Mouse (Mus musculus) gonadal fat pad, adult 2 months (tissue): Measurements from ENCODE around the gene Ercc8. TPM values are rescaled to one million over a fixed set of nuclear protein-coding genes. Genes with fewer than 3 reads are reported as not detected.

Source experiments
- DNase-seq: peaks from one replicate; pipeline ENCODE4 v3.0.0-alpha.2; 2012; ENCODE audit warnings: low read depth
- polyA plus RNA-seq: library from polyadenylated mRNA; depleted of rRNA; stranded (reverse); fragments of >200 nt; gene quantifications from 2 replicates; pipeline ENCODE4 v1.2.3, GENCODE M21; 2012

Gene Ercc8
- polyA plus RNA-seq, 1 experiment = 5.8 TPM

DNA sequence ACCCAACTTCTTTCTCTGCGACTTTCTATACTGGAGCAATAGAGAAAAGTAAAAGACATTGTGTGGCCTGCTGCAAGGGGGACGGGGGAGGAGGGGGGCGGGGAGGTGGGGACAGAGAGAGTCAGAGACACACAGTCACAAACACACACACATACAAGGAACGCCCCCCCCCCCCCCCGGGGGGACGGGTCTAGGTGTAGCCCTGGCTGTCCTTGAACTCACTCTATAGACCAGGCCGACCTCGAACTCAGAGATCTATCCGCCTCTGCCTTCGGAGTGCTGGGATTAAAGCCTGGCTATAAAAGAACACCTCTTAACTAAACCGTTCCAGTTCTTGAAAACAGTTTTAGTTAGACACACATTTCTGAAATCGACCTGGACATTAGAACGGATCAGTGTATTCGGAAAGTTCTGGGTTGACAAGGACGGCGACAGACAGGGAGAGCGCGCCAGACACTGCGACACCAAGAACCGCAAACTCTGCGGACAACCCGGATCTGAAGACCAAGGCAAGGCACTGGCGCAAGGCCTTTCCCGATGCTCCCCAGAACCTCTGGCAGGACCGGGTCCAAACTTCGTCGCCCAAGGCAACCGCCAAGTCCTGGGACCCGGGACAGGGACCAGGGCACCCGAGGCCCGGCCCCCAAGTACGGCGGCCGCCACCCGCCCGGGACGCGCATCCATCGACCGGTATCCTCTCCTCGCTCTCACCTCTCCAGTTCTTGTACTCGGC is 633 bp upstream of the Ercc8 start:
- peak; percentile 2 for DNase-seq

DNA sequence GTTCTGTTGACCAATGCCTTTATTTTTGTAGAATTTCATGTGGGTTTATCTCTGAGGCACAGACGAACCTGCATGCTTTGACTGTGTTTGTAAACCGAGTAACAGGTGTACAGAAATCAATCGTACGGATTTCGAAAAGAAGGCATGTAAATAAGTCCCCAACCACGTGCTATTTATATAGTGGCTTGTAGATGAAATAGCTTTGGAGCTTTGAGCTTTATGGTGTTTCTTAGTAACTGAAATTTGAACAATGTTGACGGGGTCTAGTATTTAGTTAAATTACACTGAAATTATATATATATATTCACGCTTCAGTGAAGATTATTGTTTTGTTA is 677 bp downstream of the Ercc8 start:
- no peak for DNase-seq

DNA sequence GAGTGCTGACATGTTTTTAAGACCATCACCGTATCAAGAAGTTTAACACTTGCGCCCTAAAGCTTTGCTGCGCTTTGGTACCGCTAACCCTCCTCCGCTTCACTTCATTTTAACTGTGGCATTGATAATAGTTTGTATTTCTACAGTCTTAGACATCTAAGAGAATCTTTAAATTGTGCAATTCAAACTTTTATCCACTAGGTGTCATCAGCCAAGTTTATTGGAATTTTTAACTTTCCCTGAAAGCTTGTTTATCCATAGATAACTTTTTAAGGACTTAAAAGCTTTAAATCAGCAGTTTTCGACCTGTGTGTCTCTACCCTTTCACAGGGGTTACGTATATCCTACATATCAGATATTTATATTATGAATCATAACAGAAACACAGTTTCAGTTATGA is 1.4 kb downstream of the Ercc8 start:
- no peak for DNase-seq

DNA sequence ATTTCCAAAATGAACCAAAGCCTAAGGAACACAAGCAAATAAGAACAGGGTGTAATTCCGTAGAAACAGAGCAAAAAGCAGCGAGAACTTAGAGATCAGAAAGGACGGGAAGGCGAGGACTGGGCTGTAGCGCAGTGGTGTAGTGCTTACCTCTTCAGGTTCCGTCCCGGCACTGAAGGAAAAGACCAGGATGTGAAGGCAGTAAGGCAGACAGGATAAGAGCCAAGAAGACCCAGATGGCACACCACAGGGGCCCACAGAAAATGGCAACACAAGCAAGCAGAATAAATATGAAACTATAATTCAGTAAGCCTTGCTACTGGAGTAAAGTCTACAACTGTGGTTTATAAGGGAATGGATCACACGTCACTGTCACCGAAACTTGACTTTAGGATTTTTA is 5.4 kb downstream of the Ercc8 start:
- DNase-seq = no peak

DNA sequence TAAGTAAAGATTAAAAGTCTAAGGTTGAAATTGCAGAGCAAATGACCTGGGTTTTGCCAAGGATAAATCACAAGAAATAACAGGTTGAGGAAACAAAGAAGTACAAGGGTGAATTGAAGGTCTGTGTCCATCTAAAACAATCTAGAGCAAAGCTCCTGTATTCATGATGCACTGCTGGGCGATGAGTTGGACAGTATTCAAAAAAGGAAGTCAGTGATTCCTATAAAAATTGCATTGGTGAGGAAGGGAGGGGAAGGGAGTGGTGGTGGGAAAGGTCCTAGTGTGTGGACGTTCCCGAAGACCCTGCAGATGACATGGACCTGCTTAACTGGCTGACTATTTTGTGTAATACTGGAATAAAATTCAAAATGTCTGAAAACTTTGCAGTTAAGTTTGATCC is 6.1 kb downstream of the Ercc8 start:
- DNase-seq = no peak

DNA sequence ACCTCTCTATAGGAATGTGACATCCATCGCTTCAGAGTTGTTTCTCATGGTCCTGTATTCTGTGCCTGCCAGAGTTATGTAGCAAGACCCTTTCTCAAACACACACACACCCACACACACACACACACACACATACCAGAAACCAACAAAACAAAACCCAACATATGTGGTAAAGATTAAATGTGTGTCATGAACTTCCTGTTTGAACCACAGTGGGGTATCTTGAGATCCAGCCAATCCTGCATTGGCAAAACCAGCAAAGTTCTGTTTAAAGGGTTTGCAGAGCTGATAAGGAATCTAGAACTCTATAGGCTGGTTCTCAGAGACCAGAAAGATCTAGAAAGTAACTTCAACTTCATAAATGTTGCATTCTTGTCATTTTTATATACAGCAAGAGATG is 11.5 kb downstream of the Ercc8 start:
- no peak for DNase-seq

DNA sequence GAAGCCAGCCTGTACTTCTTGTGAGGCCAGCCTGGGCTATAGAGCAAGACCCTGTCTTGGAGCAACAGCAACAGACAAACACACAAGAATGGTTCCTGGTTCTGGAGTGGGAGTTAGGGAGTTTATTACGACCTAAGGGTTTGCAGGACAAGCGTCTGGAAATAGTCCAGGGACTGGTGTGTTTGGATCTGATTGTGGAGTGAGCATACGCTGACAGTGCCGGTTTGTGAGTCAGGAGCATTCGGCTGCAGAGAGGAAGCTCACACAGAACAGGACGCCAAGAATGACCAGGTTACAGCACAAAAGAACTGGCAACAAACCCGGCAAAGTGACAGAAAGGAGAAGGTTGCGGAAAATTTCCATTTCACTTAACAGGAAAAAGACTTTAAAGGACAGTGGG is 12.0 kb downstream of the Ercc8 start:
- DNase-seq = no peak

DNA sequence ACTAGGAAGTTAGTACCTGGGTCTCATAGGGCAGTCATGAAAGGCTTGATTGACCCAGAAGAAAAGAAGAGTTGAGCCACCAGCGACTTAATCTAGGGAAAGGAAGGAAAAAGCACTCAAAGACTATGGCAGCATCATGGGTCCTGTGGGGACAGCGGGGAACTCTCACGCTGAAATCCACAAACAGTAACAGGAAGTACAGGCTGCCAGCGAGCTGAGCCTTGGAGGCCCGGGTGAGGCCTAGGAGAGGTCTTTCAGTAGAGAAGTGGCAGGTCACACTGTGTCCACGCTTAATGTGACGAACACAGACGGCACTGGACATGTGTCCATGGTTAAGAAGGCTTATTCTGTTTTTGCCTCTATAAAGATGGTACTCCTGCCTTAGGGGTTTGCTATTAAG is 21.1 kb downstream of the Ercc8 start:
- DNase-seq = no peak

DNA sequence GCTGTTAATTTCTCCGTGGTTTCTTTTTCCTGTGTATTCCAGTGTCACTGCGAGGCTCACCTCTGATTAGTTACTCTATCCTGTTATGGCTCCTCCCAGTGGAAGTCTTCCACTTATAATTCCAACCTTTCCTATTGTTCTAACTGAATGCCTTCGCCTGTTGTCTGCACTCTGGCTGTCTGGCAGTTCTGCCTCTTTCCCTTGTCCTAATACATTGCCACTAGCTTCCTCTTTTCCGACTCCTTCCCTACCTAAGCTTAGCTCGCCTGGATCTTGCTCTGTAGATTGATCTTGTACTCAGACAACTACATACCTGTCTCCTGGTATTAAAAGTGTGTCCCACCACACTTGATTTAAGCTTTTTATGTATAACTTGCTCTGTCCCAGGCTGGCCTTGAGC is 22.3 kb downstream of the Ercc8 start:
- no peak for DNase-seq

DNA sequence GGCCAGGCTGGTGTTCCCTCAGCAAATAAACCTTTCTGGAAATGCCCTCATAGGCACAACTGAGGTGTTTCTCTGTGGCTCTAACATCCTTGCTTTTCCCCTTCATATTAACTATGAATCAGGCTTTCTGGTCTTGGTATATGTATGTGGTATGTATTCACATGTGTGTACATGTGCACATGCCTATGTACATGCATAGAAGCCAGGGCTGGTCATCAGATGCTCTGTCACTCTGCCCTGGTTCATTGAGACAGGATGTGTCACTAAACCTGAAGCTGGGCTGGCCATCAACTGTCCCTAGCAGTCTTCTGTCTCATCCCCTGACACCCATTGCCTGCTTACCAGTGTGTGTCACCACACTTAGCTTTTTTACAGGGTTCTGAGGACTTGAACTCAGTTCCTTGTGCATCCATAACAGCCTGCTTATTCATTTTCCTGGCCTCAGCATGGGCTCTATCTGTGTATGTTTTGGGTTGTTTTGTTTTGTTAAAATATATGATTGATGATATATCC is 26.3 kb downstream of the Ercc8 start:
- DNase-seq = no peak

DNA sequence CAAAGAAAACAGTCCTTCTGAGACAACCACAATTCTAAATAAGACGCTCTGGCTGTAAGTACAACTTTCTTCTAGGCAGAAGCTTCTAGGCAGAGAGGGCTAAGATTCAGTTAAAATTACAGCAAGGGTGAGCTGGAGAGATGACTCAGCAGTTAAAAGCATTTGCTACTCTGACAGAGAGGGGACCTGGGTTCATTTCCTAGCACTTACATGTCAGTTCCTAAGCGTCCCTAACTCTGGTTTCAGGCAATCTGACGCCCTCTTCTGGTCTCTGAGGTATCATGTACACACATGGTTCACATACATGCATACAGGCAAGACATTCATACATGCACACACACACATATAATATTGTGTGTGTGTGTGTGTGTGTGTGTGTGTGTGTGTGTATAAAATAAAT is 27.0 kb downstream of the Ercc8 start:
- no peak for DNase-seq

DNA sequence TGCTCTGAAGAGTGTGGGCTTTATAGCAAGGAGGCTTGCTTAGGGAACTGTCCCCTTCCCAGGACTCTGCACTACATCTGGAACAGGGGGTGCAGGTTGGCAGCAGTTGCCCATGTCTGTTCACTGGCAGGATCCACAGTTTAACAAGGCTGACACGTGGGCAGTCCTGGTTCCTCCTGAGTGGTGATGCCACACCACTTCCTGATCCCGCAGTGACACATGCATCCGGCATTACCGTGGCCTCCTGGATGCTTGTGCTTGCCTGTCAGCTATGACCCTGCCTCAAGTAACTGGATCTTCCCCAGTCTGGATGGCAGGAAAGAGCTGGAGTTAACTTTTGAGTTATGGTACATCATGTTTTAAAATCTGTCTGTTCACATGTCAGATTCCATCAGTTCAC is 29.5 kb downstream of the Ercc8 start:
- no peak for DNase-seq

DNA sequence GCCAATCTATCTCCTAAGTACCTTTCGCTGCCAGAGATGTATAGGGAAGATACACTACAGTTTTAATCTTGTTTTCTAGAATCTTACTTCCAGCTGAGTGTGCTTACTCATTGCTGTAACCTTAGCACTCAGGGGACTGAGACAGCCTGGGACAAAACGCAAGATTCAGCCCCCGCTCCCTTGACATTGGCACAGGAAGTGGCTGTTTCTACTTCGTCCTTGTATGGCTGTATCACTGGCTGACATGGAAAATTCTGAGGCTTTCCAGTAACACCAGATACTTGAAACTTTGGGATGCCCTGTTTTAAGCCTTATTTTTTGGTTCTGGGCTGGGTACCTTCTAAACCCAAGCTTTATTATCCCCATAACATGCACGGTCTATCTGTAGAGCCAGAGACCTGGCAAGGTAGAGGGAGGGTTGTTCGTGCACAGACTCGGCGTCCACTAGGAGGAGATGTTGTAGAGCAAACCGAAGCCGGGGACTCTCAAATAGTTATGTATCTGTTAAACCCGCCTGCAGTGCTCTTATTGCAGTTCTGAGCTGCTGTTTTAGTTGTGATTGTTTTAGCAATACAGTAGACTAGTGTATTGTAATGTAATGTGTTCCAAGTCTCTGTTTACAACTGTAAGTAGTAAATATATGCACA is 32.7 kb downstream of the Ercc8 start:
- no peak for DNase-seq

DNA sequence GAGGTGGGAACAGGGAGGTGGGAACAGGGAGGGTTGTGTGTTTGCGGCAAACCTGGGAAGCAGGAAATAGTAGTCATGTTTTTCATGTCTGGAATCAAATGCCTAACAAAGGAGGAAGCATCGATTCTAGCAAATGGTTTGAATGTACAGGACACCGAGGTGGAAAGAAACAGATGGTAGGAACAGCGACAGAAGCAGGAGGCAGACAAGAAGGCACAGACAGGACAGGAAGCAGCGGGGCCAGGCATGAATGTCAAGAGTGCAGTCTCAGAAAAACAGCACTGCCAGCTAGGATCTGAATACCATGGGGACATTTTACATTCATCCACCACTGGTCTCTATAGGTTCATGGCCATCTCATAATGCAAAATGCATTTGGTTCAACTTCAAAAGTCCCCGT is 36.9 kb downstream of the Ercc8 start:
- no peak for DNase-seq

DNA sequence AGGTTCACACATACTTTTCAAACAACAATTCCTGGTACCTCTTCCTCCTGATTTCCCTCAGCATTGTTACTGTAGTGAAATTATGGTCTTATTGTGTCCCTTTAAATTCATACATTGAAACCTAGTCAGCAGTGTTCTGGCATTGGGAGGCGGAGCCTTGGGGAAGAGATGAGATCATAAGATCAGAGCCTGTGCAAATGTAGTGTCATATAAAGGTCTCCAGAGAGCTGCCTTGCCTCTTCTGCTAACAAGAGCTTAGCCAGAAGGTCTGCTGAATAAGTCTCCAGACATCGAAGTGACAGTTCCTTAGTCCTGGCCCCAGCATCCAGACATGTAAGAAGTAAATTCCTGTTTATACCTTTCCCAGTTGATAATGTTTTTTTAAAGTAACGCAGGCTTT is 46.3 kb downstream of the Ercc8 start:
- DNase-seq = no peak

DNA sequence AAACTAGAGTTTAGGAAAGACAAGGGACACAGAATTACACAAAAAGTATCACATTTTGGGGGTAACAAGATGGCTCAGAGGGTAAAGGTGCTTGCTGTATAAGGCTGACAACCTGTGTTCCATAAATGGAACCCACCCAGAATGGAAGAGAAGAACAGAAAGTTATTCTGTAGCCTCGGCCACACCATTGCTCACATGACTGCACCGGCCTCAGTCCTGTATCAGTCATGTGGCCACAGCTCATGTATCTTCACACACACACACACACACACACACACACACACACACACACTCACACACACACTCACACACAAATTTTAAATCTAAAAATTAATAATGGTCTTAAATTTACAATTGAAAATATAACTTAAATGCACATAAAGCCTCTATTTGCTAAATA is 48.9 kb downstream of the Ercc8 start:
- no peak for DNase-seq

DNA sequence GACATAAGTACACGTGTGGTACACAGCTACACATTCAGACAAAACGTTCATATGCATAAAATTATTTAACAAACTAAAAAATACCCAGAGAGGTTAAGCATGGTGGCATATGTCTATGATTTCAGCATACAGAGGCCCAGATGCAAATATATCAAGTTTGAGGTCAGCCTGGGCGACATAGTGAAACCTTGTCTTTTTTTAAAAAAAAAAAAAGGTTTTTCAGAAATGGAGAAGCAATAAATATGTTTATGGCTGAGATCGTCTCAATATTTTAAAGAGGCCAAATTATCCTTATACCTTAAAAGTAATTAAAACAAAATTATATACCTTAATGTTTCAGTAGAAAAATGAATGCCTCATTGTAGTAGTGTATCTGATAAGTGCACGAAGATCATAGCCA is 49.6 kb downstream of the Ercc8 start:
- DNase-seq = no peak

DNA sequence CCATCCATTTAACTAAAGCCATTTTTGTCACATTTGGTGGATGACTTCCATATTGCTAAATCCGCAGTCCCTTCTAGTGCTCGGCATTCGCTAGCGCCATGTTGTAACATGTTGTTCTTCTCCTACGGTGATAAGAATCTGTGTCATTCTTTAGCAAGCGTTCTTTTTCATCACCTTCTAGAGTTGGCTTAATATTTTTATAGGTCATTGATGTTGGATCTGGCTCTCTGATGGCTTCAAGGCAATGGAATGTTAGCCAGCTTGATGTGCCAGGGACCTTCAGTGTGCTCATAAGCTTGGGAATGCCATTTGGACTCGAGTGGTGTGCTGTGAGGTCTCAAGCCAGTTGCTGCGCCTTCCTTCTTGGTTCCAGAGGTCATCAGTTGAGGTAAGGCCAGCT is 52.4 kb downstream of the Ercc8 start:
- peak; percentile 59 for DNase-seq

DNA sequence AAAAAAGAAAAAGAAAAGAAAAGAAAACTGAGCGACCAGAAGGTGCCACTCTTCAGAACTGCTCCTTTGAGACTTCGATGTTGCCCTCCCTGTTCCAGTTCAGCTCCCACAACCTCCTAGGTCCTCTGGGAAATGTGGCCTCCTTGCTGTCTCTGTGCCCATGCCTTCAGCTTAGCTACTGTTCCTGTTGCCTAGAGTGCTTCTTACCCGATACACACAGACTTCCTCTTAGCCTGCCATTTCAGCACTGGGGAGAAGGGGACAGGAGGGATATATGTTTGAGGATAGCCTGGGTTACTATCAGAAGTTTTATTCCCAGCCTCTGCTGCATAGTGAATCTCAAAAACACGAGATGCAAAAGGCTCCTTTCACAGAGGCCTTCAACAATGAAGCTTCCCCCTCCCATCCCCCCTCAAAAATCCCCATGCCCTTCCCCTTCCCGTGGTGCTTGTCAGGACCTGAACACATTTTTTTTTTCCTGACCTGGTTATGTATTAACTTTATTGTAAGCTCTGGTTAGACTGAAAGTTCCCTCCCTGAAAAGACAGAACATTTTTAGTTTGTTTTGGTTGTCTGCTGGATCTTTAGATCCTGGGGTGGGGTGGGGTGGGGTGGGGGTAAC is 54.0 kb downstream of the Ercc8 start:
- no peak for DNase-seq

DNA sequence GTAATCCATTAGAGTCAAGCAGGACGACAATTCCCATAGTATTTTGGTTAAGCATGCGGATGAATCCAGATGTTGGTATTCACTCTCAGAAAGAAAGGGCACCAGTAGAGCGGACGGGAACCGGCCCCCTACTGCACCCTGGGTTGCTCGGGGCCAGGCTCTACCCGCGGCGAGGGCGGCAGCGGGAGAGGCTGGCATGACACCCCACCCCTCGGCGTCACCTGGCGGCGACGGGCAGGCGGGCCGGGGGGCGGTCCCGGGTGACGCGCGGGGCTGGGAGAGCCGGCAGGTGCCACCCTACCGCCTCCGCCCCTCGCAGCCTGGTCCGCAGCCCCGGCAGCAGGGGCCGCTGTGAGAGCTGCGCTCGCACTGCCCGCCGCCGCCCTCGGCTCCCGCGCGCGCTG is 55.6 kb downstream of the Ercc8 start, which contains the start of gene Elovl7:
Gene Elovl7 (plus strand): TSS at position 324 of the 404 bp plus-strand sequence.
- no peak for DNase-seq

DNA sequence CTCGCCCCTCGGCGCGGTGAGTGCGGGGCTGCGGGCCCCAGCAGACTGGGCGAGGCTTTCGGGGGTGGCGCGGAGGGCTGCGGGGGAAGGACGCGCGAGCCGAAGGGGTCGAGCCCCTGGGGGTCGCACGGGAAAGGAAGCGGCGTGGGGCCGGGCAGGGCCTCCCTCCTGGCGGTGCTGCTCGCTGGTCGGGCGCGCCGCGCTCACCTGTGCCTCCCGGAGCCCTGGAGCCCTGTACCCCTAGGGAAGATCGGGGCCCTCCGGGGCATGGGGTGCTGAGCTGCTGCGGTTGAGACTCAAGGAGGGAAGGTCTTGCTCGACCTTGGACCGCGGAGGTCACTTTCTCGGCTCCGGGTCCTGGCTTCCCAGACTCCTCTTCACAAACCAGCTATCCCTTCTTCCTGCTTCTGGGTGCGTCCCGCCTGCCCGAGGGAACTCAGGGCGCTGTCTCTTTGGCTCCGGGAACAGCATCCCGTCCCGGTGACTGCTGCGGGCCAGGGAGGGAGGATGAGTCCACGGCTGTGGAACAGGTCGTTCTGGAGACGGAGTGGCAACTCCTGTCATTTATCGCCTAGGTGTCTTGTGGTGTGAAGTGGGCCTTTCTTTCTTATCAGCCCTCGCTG is 56.1 kb downstream of the Ercc8 start:
- no peak for DNase-seq

DNA sequence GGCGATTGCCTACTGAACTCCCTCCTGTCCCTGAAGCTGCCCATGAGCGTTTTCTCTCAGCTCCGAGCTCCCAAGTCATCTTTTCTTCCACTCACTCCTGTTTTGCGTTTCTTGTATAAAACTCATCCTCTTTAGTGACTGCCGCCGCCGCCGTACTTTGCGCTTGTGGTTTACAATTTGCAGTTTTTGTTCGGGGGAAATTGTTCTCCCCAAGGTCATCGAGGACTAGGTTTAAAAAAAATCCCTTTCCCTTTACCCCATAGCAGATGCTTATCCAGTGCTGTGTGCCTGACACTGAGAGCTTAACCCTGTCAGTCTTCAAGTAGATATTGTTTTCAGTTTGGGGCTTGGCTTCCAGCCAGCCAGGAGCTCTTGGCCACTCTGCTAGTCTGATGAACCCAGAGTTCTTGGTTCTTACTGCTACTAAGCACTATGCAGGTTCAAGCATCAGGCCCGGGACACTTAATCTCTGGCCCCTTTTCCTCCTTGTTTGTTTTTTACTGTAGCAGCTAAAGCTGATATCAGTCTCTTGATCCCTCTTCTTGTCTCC is 56.8 kb downstream of the Ercc8 start:
- DNase-seq = no peak
